Mouse (Mus musculus) hindbrain, embryonic 15.5 days (tissue): ENCODE measurements around the gene Vps53. TPM values are rescaled to one million over a fixed set of nuclear protein-coding genes. Genes with fewer than 3 reads are reported as not detected.
"Not testable (repeated sequence)": the region's sequence is repeated elsewhere in the genome, so short reads cannot be mapped to it uniquely, and the experiment has no call there.

Experiments used
- ATAC-seq: fragments of 200-750 bp; cut with Nextera tagmentation; 2 replicates; pipeline ENCODE4 v1.8.0; 2017; ENCODE audit warnings: low read depth, moderate number of reproducible peaks, moderate TSS enrichment; ENCODE audit not compliant: low FRiP score
- H3K27ac ChIP-seq: fragments of 300-500 bp; sonication (generic); replicated peaks from 2 replicates; pipeline ENCODE4 v1.5.1; 2015; ENCODE audit warnings: mild to moderate bottlenecking, inconsistent platforms
- H3K27me3 ChIP-seq: fragments of 300-500 bp; sonication (generic); 2 replicates; pipeline ENCODE4 v1.6.1; 2015; ENCODE audit warnings: control low read depth, inconsistent platforms
- H3K36me3 ChIP-seq: fragments of 300-500 bp; sonication (generic); 2 replicates; pipeline ENCODE4 v1.6.1; 2015; ENCODE audit warnings: control low read depth, inconsistent platforms
- H3K4me1 ChIP-seq: fragments of 300-500 bp; sonication (generic); replicated peaks from 2 replicates; pipeline ENCODE4 v1.6.1; 2015; ENCODE audit warnings: control low read depth, inconsistent platforms
- H3K4me2 ChIP-seq: fragments of 300-500 bp; sonication (generic); 2 replicates; pipeline ENCODE4 v1.6.1; 2015; ENCODE audit warnings: moderate library complexity, mild to moderate bottlenecking, inconsistent platforms
- H3K4me3 ChIP-seq: fragments of 300-500 bp; sonication (generic); 2 replicates; pipeline ENCODE4 v1.5.1; 2015; ENCODE audit warnings: mild to moderate bottlenecking, inconsistent platforms
- H3K9ac ChIP-seq: fragments of 300-500 bp; sonication (generic); 2 replicates; pipeline ENCODE4 v1.6.1; 2015; ENCODE audit warnings: inconsistent platforms
- H3K9me3 ChIP-seq: fragments of 300-500 bp; sonication (generic); 2 replicates; pipeline ENCODE4 v1.6.1; 2016; ENCODE audit warnings: control low read depth, inconsistent platforms
- WGBS: fragments of 180-500 bp; shearing (Covaris S2); methylation state at CpG from one replicate; pipeline ENCODE4 v1.1.7; 2015; 5-methylcytosine and 5-hydroxymethylcytosine counted together
- polyA plus RNA-seq: library from polyadenylated mRNA; unstranded; fragments of >200 nt; fragmentation: Nextera tagmentation; extraction: Ambion mirVana; gene quantifications from 2 replicates; pipeline ENCODE4 v1.2.1, GENCODE M21; 2015

Vps53 gene
- polyA plus RNA-seq, 1 experiment from 2014 or later, result 67.7 TPM

DNA sequence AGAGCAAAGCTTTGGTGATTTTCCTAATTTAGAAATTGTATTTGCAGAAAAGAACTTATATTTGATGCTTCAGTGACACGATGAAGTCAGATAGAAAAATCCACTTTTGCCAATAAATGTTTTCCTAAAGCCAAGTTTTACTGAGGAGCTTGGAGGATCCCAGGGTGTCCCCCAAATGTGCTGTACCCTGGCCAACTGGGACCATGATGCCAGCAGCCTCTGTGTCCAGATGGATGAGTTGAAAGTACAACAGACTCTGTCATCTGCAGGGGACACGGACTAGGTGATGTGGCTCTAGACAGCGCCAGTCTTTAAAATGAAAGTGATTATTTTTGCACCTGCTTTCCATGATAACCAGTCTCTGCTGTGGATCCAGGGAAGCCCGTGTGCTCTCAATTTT lies 159.6 kb downstream of the Vps53 start:
- H3K27ac ChIP-seq, result no peak overlapping the region
- H3K4me1 ChIP-seq, result no peaks in the 10 kb centered on the region
- H3K36me3 ChIP-seq, result no peaks in the 10 kb centered on the region
- no peaks in the 10 kb centered on the region for H3K9me3 ChIP-seq
- no peak overlapping the region for H3K4me2 ChIP-seq
- H3K9ac ChIP-seq, result no peak overlapping the region
- no peak overlapping the region for H3K4me3 ChIP-seq
- no peaks in the 10 kb centered on the region for H3K27me3 ChIP-seq
- ATAC-seq, result no peak
- WGBS, result 82% methylated on average over 4 of the region's 4 CpGs

DNA sequence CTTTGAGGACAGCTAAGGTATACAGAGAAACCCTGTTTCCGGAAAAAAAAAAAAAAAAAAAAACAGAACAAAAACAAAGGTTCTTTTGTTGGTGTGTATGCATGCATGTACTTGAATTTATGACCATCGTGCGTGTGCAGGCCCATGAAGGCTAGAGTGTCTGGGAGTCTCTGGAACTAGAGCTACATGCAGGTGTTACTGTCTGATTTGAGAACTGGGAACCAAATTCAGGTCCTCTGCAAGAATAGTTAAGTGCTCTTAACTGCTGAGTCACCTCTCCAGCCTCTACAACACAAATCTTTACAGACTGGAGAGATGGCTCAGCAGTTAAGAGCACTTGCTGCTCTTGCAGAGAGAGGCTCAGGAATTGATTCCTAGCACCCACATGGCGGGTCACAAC lies 163.6 kb downstream of the Vps53 start:
- Histone ChIP-seq H3K4me2 (no peak overlapping the region), H3K4me1 (no peaks in the 10 kb centered on the region), H3K9me3 (no peaks in the 10 kb centered on the region), H3K4me3 (no peak overlapping the region), H3K9ac (no peak overlapping the region), H3K27ac (no peak overlapping the region), H3K27me3 (no peaks in the 10 kb centered on the region), H3K36me3 (no peaks in the 10 kb centered on the region)
- ATAC-seq, result no peak
- WGBS, result 79% methylated on average over 4 of the region's 4 CpGs

DNA sequence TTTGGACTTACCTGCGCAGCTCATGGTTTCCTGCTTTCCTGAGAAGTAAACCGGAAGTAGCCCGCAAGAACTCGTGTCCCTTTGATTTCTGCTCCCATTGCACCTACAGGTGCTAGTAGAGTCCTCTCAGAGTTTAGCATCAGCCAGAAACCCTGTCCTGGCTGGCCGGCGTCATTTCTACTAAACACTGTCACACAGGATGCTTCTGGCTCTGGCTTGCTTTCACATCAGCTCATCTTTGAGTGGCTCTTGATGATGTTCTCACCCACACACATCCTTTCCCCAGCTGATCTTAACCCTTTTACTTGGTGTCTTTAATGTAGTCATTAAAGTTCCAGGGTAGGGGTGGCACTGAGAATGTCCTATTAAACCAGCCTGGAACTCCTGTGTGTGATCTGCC lies 164.2 kb downstream of the Vps53 start:
- no peak overlapping the region for H3K27ac ChIP-seq
- H3K4me2 ChIP-seq, result no peak overlapping the region
- H3K9ac ChIP-seq, result no peak overlapping the region
- H3K4me3 ChIP-seq, result no peak overlapping the region
- no peak for ATAC-seq
- H3K4me1 ChIP-seq, result no peaks in the 10 kb centered on the region
- WGBS, result 90% methylated on average over 6 of the region's 6 CpGs
- no peaks in the 10 kb centered on the region for H3K36me3 ChIP-seq
- no peaks in the 10 kb centered on the region for H3K27me3 ChIP-seq
- no peaks in the 10 kb centered on the region for H3K9me3 ChIP-seq

DNA sequence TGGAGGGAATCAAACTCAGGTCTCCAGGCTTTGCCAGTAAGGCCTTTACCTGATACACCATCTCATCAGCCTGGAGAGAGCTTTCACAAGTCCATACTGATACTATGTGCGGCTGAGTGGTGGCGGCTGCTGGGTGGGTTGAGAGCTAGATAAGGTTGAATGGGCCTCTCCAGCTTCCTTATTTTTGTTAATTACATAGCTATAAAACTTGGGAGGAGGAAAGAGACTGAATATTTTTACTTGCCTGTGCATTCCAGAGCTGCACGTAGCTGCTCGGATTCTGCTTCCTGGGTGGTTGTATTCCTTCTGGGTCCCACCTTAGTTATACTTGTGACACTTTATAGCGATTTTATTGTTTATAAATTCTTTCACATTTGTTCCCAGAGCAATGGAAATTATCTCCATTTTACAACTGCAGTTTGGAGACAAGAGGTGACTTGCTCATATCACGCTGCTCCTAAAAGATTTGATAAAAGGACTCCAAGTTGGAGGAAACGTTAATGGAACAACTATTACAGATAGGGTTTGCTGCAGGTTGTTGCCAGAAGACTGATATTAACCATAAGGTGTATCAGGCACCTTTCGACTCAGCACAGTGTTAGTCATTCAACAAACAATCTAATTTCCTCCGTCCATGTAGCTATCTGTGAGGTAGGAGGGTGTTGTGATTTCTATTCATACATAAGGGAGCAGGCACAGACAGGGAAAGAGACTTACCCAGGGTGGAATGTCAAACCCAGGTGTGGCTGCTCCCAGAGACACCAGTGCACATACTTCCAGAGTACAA lies 168.4 kb downstream of the Vps53 start:
- no peak for ATAC-seq
- Histone ChIP-seq H3K4me1 (no peaks in the 10 kb centered on the region), H3K9me3 (no peaks in the 10 kb centered on the region), H3K27me3 (no peaks in the 10 kb centered on the region), H3K4me2 (no peak overlapping the region), H3K9ac (no peak overlapping the region), H3K4me3 (no peak overlapping the region), H3K27ac (no peak overlapping the region), H3K36me3 (no peaks in the 10 kb centered on the region)
- WGBS, result 85% methylated on average over 9 of the region's 9 CpGs

DNA sequence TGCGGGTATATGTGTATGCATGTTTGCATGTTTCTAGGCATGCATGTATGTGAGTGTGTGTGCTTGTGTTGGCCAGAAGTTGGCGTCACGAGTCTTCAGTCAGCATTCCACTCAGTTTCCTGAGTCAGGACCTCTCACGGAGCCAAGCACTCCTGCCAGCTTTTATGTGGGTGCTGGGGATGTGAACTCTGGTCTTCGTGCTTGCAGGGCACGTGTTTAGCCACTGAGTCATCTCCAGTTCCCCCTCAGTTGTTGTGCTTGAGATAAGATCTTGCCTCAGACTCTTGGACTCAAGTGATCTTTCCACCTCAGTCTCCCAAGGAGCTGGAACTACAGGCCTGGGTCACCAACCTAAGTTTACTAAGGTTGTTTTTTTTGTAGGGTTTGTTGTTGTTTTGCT lies 170.3 kb downstream of the Vps53 start:
- Histone ChIP-seq H3K4me2 (no peak overlapping the region), H3K9ac (no peak overlapping the region), H3K9me3 (no peaks in the 10 kb centered on the region), H3K4me3 (no peak overlapping the region), H3K27me3 (no peaks in the 10 kb centered on the region), H3K36me3 (no peaks in the 10 kb centered on the region), H3K27ac (no peak overlapping the region), H3K4me1 (no peaks in the 10 kb centered on the region)
- 90% methylated on average over 6 of the region's 6 CpGs for WGBS
- no peak for ATAC-seq

DNA sequence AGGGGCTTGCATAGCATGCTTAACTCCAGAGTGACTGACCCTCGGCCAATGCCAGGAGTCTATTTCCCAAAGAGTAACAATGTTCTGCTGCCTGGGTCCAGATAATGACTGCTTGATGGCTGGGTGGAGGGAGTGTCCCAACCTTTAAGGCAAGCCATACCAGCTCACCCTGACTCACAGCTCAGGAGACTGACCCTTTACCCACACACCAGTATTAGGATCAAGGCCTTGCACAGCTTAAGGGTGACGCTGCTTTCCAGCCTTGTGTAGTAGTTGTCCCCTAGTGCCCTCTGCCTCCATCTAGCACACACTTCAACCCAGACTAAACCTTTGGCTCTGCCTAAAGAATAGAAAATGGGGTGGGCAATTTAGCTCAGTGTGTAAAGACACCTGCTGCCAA lies 171.3 kb downstream of the Vps53 start:
- H3K4me3 ChIP-seq, result no peak overlapping the region
- H3K4me1 ChIP-seq, result no peaks in the 10 kb centered on the region
- H3K4me2 ChIP-seq, result no peak overlapping the region
- no peak for ATAC-seq
- H3K36me3 ChIP-seq, result no peaks in the 10 kb centered on the region
- 81% methylated on average over 2 of the region's 2 CpGs for WGBS
- no peak overlapping the region for H3K9ac ChIP-seq
- H3K27me3 ChIP-seq, result no peaks in the 10 kb centered on the region
- H3K27ac ChIP-seq, result no peak overlapping the region
- H3K9me3 ChIP-seq, result no peaks in the 10 kb centered on the region

DNA sequence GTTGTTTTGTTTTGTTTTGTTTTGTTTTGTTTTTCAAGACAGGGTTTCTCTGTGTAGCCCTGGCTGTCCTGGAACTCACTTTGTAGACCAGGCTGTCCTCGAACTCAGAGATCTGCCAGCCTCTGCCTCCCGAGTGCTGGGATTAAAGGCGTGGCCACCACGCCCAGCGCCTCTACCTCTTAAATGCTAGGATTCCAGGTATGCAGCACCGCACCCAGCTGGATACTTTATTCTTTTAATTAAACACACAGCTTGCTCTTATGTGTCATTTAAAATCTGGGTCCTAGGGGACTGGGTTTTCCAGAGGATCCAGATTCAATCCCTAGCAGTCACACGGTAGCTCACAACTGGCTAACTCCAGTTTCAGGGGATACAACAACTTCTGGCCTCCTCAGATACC lies 175.2 kb downstream of the Vps53 start:
- H3K4me2 ChIP-seq, H3K36me3 ChIP-seq, H3K9me3 ChIP-seq, H3K27ac ChIP-seq, ATAC-seq, H3K27me3 ChIP-seq, H3K9ac ChIP-seq, H3K4me1 ChIP-seq, H3K4me3 ChIP-seq: not testable (repeated sequence)
- 94% methylated on average over 7 of the region's 7 CpGs for WGBS

DNA sequence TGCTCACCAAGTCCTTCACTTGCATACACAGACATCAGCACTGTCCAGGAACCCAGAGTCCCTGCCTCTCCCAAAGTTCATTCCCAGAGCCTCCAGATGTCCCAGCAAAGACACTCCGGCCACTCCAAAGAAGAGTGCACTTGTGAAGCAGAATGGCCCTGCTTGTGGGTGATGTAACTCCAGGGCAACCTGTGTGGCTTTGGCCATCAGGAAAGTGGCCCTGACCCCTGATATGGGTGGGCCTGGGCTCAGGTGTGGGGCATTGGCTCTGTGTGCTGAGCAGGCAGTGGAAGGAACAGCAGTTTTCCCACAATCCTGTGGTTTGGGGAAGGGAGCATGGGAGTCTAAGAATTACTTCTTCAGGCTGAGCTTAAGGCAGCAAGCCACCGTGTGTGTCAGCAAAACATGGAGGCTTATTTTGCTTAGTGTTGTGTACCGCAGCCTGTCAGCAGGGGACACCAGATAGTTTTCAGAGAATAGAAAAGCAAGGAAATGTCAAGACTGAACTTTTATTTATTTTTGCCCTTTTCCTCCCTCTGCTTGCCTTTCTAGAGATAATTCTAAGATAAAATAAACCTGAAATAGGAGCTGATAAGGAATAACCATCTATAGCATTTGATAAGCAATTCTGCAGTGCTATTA lies 178.1 kb downstream of the Vps53 start:
- Histone ChIP-seq H3K4me1 (peaks cover 9% of the 10 kb centered on the region), H3K9ac (no peak overlapping the region), H3K27ac (no peak overlapping the region), H3K27me3 (peaks cover 4% of the 10 kb centered on the region; the same call in 1 of the 2 replicates), H3K4me3 (no peak overlapping the region), H3K9me3 (no peaks in the 10 kb centered on the region), H3K36me3 (no peaks in the 10 kb centered on the region), H3K4me2 (no peak overlapping the region)
- no peak for ATAC-seq
- WGBS, result 61% methylated on average over 3 of the region's 3 CpGs

DNA sequence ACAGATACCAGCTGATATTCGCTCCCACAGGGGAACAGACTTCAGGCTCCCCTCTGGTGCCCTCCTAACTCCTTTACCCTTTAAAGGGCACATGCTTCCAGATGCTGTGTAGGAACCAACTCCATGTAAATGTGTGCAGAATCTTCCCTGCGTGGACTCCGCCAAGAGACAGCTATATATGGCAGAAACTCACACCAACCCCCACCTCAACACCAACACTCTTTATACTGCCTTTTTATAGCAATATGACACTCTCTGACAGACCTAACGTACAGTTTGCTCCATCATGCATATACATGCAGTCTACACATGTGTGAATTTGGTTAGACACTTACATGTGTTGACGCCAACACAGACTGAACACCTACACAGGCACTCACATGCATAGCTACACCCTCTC lies 178.7 kb downstream of the Vps53 start:
- Histone ChIP-seq H3K4me1 (peaks cover 9% of the 10 kb centered on the region), H3K9me3 (no peaks in the 10 kb centered on the region), H3K4me2 (no peak overlapping the region), H3K27ac (no peak overlapping the region), H3K36me3 (no peaks in the 10 kb centered on the region), H3K4me3 (no peak overlapping the region), H3K9ac (no peak overlapping the region), H3K27me3 (peaks cover 4% of the 10 kb centered on the region; the same call in 1 of the 2 replicates)
- WGBS, result 87% methylated on average over 5 of the region's 5 CpGs
- ATAC-seq, result no peak

DNA sequence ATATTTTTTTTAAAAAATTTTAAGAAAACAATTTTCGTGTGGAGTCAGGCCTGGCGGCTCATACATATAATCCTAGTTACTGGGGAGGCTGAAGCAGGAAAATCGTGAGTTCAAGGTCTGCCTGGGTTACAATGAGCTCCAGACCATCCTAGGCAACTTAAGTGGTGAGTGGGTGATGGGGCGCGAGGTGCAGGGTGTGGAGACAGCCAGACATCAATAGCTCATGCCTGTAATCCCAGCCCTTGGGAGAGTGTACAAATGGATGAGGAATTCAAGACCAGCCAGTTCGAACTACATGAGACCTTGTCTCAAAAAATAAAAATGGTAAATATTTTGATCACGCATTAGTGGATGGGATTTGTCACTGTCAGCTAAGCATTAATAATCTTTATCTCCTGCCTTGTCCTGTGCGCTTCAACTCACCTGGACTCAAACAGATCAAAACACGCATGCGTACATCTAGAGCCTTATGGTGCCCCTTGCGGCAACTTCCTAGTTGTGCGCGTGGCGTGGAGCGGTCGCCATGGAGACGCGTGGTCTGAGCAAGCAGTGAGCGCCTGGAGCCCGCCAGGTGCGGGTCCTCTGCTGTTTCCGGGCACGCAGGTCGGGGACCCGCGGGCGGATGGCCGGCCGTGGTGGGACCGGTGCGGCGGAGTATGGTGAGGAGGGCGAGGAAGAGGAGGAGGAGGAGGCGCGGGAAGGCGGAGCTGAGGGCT lies 179.8 kb downstream of the Vps53 start, which contains the start of gene 1700016K19Rik:
Gene 1700016K19Rik (plus strand): TSS at position 473 of the 716 bp plus-strand sequence.
- H3K9ac ChIP-seq, result peak within 1 kb of the TSS; percentile 50
- H3K36me3 ChIP-seq, result no peaks in the 10 kb centered on the region
- peaks cover 9% of the 10 kb centered on the region for H3K4me1 ChIP-seq
- no peak within 1 kb of the TSS for H3K27ac ChIP-seq
- peaks cover 4% of the 10 kb centered on the region; the same call in 1 of the 2 replicates for H3K27me3 ChIP-seq
- WGBS, result 13% methylated on average over 35 of the region's 36 CpGs
- peak within 1 kb of the TSS; percentile 94 for H3K4me2 ChIP-seq
- peak within 1 kb of the TSS; percentile 71 for H3K4me3 ChIP-seq
- H3K9me3 ChIP-seq, result no peaks in the 10 kb centered on the region
- peak; percentile 87 for ATAC-seq
